Mouse (Mus musculus) 3134 (cell line): ENCODE results near the gene Zbtb25.

Experiments
- DNase-seq: peaks from one replicate; pipeline ENCODE4 v3.0.0-alpha.2; 2011; ENCODE audit warnings: low spot score; ENCODE audit not compliant: insufficient read length; ENCODE audit errors: extremely low read depth

The Zbtb25 gene

DNA sequence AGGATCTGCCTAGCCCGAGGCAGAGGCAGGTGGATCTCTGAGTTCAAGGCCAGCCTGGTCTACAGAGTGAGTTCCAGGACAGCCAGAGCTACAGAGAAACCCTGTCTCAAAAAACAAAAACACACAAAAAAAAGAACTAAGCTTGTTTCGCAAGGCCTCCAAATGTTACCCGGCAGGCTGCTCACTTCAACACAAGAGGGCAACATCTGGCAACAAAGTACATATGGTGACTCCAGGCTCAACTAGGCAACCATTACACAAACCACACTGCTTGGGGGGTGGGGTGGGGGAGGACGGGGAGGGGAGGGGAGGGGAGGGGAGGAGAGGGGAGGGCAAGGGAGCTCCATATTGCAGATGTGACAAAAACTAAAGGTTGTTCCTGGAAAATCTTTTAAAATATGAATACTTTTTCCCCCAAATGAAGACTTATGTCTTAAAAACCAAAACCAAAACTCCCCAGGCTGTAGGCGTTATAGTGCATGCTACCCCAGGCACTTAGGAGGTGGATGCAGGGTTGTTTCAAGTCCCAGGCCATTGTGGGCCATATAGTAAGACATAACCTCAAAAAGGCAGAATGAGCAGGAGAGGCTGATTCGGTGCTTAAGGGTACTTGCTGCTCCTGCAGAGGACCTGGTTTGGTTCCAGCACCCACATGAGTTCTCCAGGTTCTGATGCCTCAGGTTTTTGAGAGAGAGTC lies 23.5 kb downstream of the Zbtb25 start:
- no peak for DNase-seq

DNA sequence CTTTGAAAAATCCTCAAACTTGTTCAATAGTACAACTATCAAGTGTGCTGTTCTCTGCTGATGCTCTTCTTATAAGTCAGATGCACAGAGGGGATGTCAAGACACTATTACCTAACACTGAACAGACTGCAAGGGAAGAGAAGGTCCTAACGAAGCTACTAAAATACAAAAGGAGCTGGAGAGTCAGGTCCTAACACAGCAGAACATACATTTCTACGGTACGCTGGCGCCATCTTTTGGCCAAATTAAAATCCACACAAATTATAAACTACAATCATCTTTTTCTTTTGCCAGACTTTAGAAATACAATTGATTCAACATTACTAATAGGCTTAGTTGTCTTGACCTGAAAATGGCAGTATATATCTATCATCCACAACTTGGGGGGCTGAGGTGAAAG lies 28.3 kb downstream of the Zbtb25 start:
- DNase-seq, result no peak

DNA sequence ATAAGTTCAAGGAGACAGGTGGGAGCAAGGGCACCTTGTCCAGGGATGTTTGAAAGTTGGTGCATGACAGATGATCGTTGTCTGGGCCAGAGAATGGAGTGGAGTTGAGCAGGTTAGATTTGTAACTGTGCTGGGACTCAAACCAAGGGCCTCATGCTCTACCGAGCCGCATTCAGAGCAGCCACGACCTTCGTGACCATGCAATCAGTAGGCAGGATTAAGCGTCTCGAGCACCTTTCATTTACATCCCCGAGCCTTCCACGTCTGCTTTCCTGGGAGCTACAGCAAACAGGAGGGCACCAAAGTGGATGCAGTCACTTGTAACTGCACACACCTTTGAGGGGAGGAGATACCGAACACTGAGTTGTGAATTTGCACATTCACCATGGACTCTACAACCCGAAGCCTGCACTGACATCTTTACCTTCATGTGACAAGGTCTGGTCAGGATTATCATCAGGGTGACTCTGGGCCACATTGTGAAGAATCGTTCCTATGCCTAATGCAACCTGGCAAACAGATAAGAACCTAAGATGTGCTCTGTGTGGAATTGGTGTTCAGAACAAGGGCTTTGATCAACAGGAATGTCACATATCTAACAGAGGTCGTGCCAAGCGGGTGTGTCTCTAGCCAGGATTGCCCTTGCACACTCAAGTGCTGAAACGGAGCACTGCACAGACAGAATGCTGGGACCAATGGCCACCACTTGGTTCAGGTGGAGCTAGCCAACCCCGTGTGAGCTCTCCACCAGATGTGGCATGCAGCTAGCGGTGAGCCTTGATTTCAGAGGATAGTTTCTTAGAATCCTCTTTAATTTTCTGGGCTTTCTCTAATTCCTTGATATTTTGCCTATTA lies 33.1 kb downstream of the Zbtb25 start:
- no peak for DNase-seq

DNA sequence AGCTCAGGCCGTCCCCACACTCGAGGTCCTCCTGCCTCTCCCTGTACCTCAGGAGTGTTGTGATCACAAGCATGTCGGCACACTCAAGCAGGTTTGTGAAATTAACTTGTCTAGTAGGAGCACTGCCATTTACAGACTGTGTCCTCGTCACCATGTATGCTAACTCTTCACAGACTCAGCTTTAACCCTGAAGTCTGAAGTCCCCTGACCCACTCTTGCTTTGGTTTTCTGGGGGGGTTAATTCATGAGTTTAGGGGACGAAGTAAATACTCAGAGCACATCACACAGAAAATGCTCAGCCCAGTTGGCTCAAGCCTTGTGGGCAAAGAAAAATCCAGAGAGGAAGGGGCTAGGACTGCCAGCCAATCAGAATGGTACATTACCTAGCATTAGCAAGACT lies 33.8 kb downstream of the Zbtb25 start:
- DNase-seq, result no peak

DNA sequence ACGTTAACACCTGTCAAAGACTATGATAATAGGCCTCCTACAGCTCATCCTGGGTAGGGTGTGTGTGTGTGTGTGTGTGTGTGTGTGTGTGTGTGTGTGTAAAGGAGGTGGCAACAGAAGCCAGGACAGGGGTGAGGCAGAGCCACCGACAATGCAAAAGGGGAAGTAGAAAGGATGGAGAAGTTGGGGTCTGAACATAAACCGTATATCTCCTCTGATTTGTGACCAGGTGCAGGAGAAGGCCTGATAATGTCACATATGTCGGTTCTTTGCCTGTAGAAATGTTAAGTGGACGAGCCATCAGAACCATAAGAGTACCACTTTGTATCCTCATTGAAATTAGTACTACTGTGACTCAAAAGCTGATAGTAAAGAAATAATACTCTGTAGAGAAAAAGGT lies 35.7 kb downstream of the Zbtb25 start:
- DNase-seq, result no peak

DNA sequence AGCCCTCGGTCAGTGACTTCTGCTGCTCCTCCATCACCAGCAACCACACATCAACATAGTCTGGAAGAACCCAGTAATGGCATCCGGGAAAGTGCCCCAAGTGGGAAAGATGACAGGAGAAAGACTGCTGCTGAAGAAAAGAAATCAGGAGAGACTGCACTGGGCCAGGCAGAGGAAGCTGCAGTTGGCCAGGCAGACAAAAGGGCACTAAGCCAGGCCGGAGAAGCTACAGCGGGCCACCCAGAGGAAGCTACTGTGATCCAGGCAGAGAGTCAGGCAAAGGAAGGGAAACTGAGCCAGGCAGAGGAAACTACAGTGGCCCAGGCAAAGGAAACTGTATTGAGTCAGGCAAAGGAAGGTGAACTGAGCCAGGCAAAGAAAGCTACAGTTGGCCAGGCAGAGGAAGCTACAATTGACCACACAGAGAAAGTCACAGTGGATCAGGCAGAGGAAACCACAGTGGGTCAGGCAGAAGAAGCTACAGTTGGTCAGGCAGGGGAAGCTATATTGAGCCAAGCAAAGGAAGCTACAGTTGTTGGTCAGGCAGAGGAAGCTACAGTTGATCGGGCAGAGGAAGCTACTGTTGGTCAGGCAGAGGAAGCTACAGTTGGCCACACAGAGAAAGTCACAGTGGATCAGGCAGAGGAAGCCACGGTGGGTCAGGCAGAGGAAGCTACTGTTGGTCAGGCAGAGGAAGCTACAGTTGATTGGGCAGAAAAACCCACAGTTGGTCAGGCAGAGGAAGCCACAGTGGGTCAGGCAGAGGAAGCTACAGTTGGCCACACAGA lies 40.6 kb downstream of the Zbtb25 start:
- no peak for DNase-seq

DNA sequence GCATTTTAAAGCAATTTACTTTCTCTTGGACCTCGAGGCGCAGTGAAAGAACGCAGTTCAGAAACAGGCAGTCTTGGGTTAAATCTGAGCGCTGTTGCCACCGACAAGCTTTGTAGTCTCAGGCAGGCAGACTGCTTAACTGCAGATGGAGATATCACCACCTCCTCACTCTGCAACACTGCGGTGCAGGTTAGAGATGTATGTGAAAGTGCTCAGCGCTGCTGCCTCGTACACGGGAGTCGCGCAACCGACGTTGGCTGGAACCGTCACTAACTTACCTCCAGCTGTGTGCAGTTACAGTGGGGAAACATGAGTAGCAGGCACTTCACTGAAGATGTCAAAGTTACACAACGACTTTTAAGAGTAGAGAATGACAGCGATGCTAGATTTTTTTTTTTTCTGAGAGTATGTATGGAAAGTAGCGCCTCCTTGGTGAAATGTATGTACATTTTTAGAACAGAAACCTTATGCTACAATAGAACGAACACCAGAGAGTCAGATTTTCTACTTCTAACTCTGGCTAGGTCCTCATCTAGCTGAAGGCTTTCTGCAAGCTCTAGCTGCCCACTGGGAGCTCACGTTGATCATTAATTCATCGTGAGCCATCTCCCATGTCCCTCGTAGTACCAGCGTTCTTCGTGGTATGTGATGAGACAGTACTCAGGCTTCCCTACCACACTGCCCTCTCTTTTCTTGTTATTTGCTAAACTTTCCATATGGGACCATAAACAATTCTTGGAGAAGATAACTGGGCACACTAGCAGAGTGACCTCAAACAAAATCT lies 42.8 kb downstream of the Zbtb25 start:
- no peak for DNase-seq

DNA sequence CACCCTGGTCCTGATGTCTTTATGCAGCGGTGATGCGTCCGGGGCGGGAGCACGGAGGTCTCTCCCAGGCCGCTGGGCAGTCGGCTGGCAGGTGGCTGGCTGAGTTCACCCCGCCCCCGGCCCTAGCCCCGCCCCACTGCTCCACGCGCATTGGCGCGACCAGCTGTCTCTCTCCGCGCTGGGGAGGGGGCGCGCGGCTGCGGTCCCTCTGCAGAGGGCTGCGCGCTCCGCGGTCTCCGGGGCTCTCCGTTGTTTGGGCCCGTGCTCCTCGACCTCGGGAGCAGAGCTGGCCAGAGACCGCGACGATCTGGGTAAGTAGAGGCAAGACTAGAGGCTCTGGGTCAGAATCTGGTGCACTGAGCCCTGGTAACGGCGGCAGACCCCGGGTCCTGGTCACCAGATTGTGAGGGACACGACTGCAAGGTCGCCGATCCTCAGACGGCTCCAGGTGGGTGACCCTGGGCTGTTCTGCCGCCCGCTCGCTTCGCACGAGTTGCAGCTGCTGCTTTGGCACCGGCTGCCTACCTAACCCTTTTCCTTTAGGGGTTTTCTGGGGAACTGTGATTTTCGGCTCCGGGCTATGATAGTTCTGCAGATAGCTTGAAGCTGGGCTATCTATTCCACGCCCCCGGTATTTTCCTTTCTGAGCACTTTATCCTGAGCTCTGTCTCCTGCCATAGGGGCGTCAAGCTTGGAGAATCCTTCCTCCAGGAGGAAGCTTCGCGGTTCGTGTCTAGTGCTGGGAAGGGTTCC lies 44.5 kb downstream of the Zbtb25 start, which contains the start of gene Akap5:
Gene Akap5 (plus strand): TSS at position 213 of the 753 bp plus-strand sequence.
- DNase-seq, result no peak

DNA sequence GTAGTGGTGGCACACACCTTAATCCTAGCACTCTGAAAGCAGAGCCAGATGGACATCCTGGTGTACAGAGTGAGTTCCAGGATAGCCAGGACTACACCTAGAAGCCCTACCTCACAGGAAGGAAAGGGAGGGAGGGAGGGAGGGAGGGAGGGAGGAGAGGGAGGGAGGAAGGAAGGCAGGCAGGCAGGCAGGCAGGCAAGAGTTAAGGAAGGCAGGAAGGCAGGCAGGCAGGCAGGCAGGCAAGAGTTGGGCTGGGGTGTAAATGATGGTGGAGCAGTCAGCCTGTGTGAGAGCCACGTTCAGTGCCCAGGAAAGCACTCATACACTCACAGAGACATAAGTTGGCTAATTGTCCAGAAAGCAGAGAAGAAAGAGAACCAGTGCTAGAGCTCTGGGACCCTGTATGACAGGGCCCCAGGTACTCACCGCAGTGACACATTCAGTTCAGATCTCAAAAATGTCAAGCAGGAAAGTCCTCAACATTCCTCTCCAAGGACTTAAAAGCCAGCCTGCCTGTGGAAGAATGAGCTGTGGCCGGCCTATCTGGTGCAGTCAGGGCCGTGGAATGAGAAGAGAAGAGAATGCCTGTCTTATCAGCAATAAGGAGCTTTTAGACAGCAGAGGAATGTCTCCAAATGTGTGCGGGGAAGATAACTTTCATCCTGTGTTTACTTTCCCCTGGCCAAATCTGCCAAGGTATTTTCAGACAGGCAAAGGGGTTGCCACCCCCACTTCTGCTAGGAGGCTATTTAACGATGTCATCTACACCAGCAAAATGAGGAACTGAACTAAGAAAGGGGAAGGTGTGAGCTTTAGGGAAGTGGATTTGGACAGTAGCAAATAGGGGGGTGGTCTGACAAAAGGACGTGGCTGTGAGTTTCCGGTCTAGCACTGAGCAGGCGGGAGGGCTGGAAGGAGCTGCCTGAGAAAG lies 50.9 kb downstream of the Zbtb25 start:
- DNase-seq, result no peak

DNA sequence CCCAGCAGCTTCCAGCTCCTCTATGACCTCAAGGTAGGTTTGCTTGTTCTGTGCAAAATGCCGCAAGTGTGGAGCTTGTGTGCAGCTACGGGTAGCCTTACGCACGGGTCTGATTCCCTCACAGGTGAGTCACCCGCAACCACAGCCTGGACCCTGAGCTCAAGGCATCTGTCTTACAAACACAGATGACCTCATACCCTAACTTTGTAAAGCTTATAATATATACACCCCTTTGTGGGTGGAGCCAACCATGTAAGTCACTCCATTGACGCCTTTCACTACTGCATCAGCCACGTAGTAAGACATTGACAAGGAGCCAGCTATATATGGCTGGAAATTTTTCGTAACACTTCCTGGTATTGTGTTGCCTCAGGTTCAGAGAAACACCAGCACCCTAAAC lies 57.5 kb downstream of the Zbtb25 start:
- no peak for DNase-seq

DNA sequence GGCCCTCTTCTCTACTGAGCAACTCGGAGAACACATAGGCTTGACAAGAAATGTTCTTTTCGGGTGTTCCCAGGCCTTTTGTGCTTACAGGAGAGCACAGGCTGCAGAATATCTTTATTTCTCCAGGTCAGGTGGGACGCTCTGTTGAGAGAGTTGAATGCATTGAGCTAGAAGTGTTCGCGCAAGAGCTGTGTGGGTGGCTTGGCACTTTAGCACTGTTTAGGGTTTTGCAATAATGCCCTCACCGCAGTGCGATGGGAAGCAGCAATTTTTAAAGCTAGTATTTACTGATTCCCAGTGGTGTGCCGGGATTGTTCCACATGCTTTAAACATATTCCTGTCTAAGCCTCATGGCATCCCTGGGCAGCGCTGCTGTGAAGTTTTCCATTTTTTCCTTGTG lies 58.2 kb downstream of the Zbtb25 start:
- no peak for DNase-seq

DNA sequence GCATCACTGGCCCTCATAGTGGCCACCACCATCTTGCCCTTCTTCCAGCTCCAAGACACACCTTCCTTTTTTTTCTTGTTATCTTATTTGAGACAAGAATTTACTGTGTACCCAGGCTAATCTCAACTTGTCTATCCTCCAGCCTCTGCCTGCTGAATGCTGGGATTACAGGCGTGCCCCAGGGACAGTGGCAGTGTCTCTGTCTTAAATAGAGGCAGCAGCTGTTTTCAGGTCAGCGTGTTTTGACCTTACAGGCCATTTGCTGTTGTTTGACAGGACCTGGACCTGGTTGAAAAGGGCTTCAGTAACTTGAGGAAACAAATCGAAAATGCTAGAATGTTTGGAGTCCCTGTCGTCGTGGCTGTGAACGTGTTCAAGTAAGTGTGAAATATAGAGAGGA lies 58.8 kb downstream of the Zbtb25 start:
- no peak for DNase-seq

DNA sequence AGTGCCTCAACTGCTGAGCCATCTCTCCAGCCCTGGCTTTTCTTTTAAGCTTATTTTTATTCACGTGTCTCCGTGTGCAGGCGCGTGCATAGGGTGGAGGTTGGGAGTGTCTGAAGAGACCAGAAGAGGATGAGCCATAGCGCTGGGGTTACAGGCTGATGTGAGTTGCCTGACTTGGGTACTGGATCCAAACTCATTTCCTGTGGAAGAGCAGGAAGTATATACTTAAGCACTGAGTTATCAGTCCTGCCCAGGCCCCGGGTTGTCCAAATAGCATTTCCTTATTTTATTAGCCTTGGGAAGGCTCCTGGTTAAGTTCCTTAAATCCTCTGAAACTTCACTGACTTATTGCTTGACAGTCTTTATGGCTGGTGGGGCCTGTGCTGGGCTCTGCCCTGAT lies 59.4 kb downstream of the Zbtb25 start:
- no peak for DNase-seq

DNA sequence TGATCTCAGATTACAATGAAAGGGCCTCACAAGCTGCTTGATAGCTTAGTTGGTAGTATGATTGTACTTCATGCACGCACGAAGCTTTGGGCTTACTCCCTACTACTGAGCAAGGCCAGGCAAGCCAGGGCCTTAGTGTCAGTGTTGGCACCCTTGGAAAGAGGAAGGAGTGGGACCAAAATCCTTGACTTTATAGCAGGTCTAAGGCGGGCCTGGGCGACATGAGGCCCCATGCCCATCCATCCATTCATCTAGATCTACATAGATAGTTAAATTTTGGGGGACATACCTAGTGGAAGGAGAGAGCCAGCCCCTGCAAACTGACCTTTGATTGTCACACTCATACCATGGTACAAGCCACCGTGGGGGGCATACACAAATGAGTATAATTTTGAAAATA lies 61.0 kb downstream of the Zbtb25 start:
- DNase-seq, result no peak

DNA sequence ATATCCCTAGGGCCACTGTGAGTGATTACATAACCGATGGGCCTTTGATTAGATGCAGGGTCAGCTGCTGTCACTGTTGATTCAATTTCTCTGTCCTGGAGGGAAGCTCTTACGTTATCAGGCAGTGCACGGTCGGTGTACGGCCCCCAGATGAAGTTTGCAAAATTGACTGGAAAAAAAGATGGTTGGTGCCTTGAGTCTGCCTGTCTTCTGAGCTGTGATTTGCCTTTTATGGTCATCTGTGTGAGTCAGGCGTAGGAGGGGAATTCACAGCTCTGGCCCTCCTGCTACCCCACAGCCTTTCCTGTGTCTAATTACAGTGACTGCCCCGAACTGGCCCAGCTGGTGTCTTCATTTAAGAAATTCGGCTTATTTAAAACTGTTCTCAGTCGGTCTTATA lies 61.4 kb downstream of the Zbtb25 start:
- no peak for DNase-seq

DNA sequence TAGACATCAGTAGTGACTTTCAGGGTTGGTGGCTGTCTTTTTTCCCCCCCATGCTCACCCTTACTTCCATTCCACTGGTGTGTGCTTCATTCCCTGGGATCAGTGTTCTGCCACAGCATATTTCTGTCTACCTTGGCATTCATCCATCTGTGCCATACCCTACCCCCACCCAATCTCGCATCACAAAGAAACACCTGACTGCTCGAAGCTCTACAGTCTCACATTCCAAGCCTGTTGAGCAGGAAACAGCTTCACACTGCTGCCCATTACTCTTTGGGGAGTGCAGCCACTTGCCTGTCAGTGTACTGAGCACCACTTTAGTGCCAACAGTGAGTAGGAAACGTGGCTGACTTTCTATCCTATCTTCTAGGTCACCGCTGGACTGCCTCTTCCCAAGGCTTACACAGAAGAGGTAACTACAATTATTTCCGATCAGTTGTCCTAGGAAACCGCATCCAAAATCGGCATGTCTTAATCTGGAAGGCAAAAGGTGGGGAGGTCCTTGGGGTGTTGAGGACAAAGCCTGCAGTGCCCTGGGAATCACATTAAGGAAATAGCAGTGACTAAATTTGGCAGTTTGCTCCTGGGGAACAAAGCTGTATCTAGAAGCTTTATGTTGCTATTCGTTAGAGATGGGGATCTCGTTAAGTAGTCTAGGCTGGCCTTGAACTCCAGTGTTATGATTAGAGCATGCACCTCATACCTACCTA lies 62.4 kb downstream of the Zbtb25 start:
- DNase-seq, result no peak

DNA sequence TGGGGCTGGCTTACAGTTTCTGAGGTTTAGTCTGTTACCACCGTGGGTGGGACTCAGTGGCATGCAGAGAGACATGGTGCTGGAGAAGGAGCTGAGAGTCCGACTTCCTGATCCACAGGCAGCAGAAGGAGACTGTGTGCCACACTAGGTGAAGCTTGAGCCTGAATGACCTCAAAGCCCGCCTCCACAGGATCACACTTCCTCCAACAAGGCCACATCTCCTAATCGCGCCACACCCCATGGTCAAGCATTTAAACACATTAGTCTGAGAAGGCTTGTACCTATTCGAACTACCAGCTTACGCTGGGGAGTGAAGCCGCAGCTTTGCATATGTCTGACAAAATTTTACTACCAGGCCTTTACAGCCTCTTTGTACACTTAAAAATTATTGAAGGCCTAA lies 64.3 kb downstream of the Zbtb25 start:
- DNase-seq, result no peak

DNA sequence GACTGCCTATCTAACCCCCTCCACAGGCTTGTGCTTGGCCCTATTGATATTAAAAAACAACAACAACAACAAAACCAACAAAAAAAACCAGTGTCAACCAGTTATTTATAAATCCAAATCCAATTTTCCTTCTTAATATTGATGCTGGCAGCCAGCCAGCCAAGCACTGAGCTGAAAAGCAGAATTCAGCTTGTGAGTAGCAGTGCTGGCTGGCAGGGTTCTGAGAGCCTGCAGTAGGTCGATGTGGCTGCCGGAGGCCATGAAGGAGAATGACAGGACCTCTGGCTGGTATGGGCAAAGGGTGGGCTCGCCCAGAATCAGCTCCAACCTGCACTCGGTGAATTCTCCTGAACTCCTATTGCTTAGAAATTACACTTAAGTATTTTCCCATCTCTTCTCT lies 65.2 kb downstream of the Zbtb25 start:
- no peak for DNase-seq
